Mouse (Mus musculus) cerebellum, adult 2 months (tissue): ENCODE data around the gene Tamm41.

ENCODE experiments used
- CTCF ChIP-seq: fragments of 200-500 bp; IDR thresholded peaks from 2 replicates; pipeline ENCODE4 v1.5.1; 2011; ENCODE audit warnings: low read depth, mild to moderate bottlenecking, control low read depth, low read length, moderate library complexity, borderline replicate concordance; ENCODE audit not compliant: insufficient read depth
- POLR2A ChIP-seq: fragments of 200-500 bp; IDR thresholded peaks from 2 replicates; pipeline ENCODE4 v1.6.1; 2011; ENCODE audit warnings: low read length, control low read depth, borderline replicate concordance; ENCODE audit not compliant: insufficient read depth

DNA sequence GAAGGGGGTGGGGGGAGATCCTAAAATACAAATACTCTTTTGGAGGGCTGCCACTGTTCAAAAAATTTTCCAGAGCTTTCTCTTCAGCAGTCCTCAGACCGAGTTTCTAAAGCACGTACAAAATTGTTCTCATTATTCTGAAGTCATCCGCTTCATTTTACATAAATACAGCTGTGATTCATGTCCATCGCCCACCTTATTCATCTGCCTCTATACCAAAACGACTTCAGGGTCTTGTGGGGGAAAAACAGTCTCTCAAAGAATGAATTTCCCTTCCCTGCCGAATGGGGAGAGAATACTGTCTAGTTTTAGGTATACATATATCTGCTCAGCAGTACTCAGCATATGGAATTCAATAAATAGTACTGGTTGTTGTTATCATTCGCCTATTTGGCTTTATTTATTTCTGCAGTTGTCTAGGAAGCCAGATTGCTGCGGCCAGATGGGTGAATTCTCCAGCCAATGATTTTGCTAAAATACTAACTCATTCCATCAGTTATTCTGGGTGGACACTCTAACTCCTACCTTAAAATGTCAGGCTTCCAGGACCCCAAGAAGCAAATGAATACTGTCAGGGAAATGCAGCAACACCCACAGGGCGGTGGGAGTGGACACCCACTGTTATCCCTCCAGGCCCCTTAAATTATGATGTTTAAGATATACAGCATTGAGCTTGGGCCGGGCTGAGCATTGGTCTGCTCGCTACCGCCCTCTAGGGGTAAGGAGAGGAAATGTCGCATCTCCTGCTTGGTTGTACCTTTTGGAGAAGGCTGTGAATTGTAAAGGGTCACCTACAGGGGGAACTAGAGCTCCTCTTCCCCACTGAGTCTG is 27.9 kb upstream of the Tamm41 start:
- TF ChIP-seq CTCF (peak; percentile 83), POLR2A (no peak)
